Mouse (Mus musculus): Measurements from ENCODE around the gene Iqcm. TPM values are rescaled to one million over a fixed set of nuclear protein-coding genes. Genes with fewer than 3 reads are reported as not detected.
"Not testable (repeated sequence)": the region's sequence is repeated elsewhere in the genome, so short reads cannot be mapped to it uniquely, and the experiment has no call there.

Iqcm gene
- polyA plus RNA-seq (2015; fragmentation: Nextera tagmentation; extraction: Ambion mirVana): 0.07 and 0.08 TPM in 2 replicates

DNA sequence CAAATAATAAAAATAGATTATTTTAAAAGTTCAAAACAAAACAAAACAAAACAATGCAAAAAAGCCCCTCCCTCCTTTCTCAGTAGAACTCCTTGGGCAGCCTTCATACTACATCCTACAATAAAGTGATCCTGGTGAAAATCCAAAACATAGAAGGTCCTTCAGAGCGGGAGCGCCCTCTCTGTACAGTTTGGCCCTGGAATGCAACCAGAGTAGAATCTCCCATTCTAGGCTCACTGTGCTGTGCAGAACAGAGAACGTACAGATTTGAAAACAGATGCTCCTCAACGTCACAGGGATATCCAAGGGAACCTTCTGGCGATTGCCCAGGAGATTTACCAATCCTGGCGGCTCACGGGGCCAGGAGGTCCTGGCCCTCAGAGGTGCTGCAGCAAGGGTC lies at the start of gene Iqcm:
Gene Iqcm (plus strand): TSS at position 301 of the 400 bp plus-strand sequence.
- no peaks in the 10 kb centered on the region for H3K4me1 ChIP-seq (ENCODE audit: insufficient read depth, low read depth, low read length)
- H3K9ac ChIP-seq (replicated peaks; ENCODE audit: low read depth): no peak within 1 kb of the TSS
- H3K27ac ChIP-seq (ENCODE audit: low read length): no peak within 1 kb of the TSS
- no peaks in the 10 kb centered on the region for H3K27me3 ChIP-seq (replicated peaks; ENCODE audit: insufficient read depth, low read length)
- no peaks in the 10 kb centered on the region for H3K36me3 ChIP-seq (ENCODE audit: insufficient read depth, low read length)
- TF ChIP-seq CTCF (IDR thresholded peaks at IDR 0.05) (no peak), EP300 (IDR thresholded peaks at IDR 0.05) (no peak)
- no peak for DNase-seq (ENCODE audit: low spot score)
- no peak within 1 kb of the TSS for H3K4me2 ChIP-seq (replicated peaks; ENCODE audit: low read depth, low read length)
- ATAC-seq: no peak
- 76% methylated on average over 7 of the region's 7 CpGs for WGBS
- no peaks in the 10 kb centered on the region for H3K9me3 ChIP-seq (ENCODE audit: low read length)
- H3K4me3 ChIP-seq (ENCODE audit: low read depth, low read length): no peak within 1 kb of the TSS

DNA sequence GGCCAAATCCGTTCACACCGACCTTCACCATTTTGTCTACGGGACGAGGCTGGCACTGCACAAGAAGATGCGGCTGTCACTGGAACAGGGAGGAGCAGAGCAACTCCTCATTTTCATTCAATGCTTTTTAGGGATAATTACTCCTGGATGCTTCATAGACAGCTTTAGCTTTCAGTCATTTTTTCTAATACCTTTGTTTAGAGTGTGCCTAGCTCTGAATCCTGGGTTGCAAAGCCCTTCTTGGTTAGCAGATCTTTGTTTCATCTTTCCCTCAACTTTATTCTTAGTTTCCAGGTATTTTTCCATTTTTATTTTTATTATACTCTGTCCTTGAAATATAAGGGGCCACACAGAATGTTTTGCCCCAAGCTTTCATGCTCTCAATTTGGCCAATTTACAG lies 42.0 kb upstream of the Iqcm start, which contains the start of gene Gm10358:
Gene Gm10358 (minus strand): TSS at position 101 of the 400 bp plus-strand sequence.
- WGBS: 100% methylated on average over 5 of the region's 5 CpGs
- DNase-seq (ENCODE audit: low spot score) (no peak), ATAC-seq (no peak)
- TF ChIP-seq CTCF (IDR thresholded peaks at IDR 0.05) (no peak), EP300 (IDR thresholded peaks at IDR 0.05) (no peak)
- no peaks in the 10 kb centered on the region for H3K9me3 ChIP-seq (ENCODE audit: low read length)
- no peak within 1 kb of the TSS for H3K4me2 ChIP-seq (replicated peaks; ENCODE audit: low read depth, low read length)
- H3K9ac ChIP-seq (replicated peaks; ENCODE audit: low read depth): no peak within 1 kb of the TSS
- no peak within 1 kb of the TSS for H3K4me3 ChIP-seq (ENCODE audit: low read depth, low read length)
- H3K27ac ChIP-seq (ENCODE audit: low read length): no peak within 1 kb of the TSS
- H3K36me3 ChIP-seq (ENCODE audit: insufficient read depth, low read length): no peaks in the 10 kb centered on the region
- no peaks in the 10 kb centered on the region for H3K27me3 ChIP-seq (replicated peaks; ENCODE audit: insufficient read depth, low read length)
- no peaks in the 10 kb centered on the region for H3K4me1 ChIP-seq (ENCODE audit: insufficient read depth, low read depth, low read length)

DNA sequence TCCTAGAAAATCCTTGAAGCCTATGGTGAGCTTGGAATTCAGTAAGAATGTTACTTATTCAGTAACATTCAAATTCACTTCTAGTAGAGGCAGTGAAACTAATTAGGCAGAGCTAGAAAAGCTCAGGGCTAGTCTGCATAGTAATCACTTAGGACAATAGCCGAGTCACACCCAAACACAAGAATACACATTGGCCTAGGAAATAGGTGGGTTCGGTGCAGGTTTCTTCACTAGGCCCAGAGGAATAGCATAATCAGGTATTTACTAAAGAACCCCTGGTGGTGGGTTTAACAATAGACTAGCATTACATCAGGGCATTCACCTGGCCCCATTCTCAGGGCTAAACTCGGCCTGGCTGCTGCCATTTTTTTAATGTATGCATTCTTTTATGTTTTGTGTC lies 32.8 kb upstream of the Iqcm start:
- 73% methylated on average over 3 of the region's 3 CpGs for WGBS
- not testable (repeated sequence) for H3K4me2 ChIP-seq (replicated peaks; ENCODE audit: low read depth, low read length); H3K27me3 ChIP-seq (replicated peaks; ENCODE audit: insufficient read depth, low read length); H3K27ac ChIP-seq (ENCODE audit: low read length); H3K36me3 ChIP-seq (ENCODE audit: insufficient read depth, low read length); ATAC-seq; DNase-seq (ENCODE audit: low spot score); H3K9me3 ChIP-seq (ENCODE audit: low read length); H3K4me1 ChIP-seq (ENCODE audit: insufficient read depth, low read depth, low read length); H3K4me3 ChIP-seq (ENCODE audit: low read depth, low read length); H3K9ac ChIP-seq (replicated peaks; ENCODE audit: low read depth)

DNA sequence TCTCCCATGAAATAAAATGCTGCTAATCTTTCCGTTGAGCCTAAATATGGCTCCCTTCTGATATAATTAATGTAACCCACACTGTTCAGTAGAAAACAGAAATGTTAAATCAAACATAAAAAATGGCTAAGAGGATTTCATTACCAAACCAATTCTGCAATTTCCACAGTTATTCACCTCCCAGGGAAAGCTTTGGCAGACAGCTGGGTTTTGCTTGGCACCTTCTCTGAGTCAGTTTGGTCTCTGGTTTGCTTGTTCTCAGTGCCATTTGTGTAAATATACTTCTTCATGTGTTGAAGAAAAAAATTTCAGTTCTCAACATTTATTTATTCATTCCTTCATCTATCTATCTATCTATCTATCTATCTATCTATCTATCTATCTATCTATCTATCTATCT lies 28.3 kb downstream of the Iqcm start:
- ATAC-seq: no peak
- no peak overlapping the region for H3K4me3 ChIP-seq (ENCODE audit: low read depth, low read length)
- no peak for TF ChIP-seq CTCF (IDR thresholded peaks at IDR 0.05)
- TF ChIP-seq EP300 (IDR thresholded peaks at IDR 0.05): no peak
- H3K27me3 ChIP-seq (replicated peaks; ENCODE audit: insufficient read depth, low read length): no peaks in the 10 kb centered on the region
- no peaks in the 10 kb centered on the region for H3K4me1 ChIP-seq (ENCODE audit: insufficient read depth, low read depth, low read length)
- H3K36me3 ChIP-seq (ENCODE audit: insufficient read depth, low read length): no peaks in the 10 kb centered on the region
- WGBS: 69% methylated on average over 1 of the region's 1 CpGs
- no peak for DNase-seq (ENCODE audit: low spot score)
- no peak overlapping the region for H3K4me2 ChIP-seq (replicated peaks; ENCODE audit: low read depth, low read length)
- H3K9me3 ChIP-seq (ENCODE audit: low read length): no peaks in the 10 kb centered on the region
- H3K27ac ChIP-seq (ENCODE audit: low read length): no peak overlapping the region
- no peak overlapping the region for H3K9ac ChIP-seq (replicated peaks; ENCODE audit: low read depth)

DNA sequence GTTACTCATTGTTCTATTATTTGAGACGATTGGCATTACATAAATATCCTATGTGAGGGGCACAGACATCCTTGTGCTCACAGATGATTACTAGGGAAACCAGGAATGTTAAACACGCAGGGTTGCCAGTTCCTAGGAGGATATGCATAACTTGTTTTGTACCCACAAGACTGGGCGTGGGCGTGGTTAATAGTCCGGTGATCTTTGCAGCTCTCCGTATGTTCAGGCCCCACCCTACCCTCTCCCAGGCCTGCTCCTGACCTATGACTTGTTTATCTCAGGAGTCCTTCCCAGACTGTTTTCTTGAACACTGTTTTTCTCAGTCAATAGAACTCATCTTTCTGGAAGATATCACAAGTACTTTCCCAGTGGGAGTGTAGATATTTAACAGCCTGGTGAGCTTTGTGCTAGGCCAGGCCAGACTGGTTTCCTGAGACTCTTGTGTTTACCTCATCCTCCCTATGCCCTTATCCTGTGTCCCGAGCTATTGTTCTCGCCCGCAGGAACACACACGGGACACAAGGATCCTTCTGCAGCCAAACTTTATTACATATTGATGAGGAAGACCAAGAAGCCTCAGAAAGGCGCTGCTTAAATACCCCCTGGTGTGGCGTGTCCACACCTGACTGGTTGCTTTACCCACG lies 40.7 kb downstream of the Iqcm start:
- H3K4me1 ChIP-seq (ENCODE audit: insufficient read depth, low read depth, low read length): no peaks in the 10 kb centered on the region
- H3K9me3 ChIP-seq (ENCODE audit: low read length): no peaks in the 10 kb centered on the region
- no peak overlapping the region for H3K9ac ChIP-seq (replicated peaks; ENCODE audit: low read depth)
- WGBS: 56% methylated on average over 13 of the region's 13 CpGs
- no peaks in the 10 kb centered on the region for H3K27me3 ChIP-seq (replicated peaks; ENCODE audit: insufficient read depth, low read length)
- peak; percentile 32; the same call in 1 of the 2 replicates for TF ChIP-seq EP300 (IDR thresholded peaks at IDR 0.05)
- no peak for TF ChIP-seq CTCF (IDR thresholded peaks at IDR 0.05)
- DNase-seq (ENCODE audit: low spot score) (peak; percentile 32), ATAC-seq (peak; percentile 82)
- no peak overlapping the region for H3K4me3 ChIP-seq (ENCODE audit: low read depth, low read length)
- no peak overlapping the region for H3K27ac ChIP-seq (ENCODE audit: low read length)
- H3K4me2 ChIP-seq (replicated peaks; ENCODE audit: low read depth, low read length): no peak overlapping the region
- no peaks in the 10 kb centered on the region for H3K36me3 ChIP-seq (ENCODE audit: insufficient read depth, low read length)

DNA sequence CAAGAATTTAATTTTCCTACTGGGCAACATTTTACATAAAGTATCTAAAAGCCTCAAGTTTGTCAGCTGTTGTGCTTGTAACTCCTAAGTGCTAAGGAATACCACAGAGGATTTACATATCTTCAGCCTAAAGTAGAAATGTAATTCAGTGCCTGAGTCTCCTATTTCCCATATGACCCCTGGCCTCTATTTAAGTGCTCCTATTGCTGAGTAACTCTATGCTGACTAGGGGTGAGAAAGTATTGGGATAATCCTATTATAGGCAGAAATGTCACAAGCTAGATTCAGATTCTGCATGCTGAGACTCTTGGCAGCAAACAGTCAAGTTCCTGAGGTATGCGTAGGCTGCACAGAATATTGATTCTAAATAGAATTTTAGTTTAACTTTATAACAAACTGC lies 60.8 kb downstream of the Iqcm start:
- H3K9me3 ChIP-seq (ENCODE audit: low read length): no peaks in the 10 kb centered on the region
- H3K9ac ChIP-seq (replicated peaks; ENCODE audit: low read depth): no peak overlapping the region
- no peaks in the 10 kb centered on the region for H3K27me3 ChIP-seq (replicated peaks; ENCODE audit: insufficient read depth, low read length)
- H3K4me2 ChIP-seq (replicated peaks; ENCODE audit: low read depth, low read length): no peak overlapping the region
- no peak for ATAC-seq
- TF ChIP-seq EP300 (IDR thresholded peaks at IDR 0.05) (no peak), CTCF (IDR thresholded peaks at IDR 0.05) (no peak)
- no peaks in the 10 kb centered on the region for H3K4me1 ChIP-seq (ENCODE audit: insufficient read depth, low read depth, low read length)
- 88% methylated on average over 1 of the region's 1 CpGs for WGBS
- no peak for DNase-seq (ENCODE audit: low spot score)
- H3K36me3 ChIP-seq (ENCODE audit: insufficient read depth, low read length): no peaks in the 10 kb centered on the region
- no peak overlapping the region for H3K4me3 ChIP-seq (ENCODE audit: low read depth, low read length)
- no peak overlapping the region for H3K27ac ChIP-seq (ENCODE audit: low read length)

DNA sequence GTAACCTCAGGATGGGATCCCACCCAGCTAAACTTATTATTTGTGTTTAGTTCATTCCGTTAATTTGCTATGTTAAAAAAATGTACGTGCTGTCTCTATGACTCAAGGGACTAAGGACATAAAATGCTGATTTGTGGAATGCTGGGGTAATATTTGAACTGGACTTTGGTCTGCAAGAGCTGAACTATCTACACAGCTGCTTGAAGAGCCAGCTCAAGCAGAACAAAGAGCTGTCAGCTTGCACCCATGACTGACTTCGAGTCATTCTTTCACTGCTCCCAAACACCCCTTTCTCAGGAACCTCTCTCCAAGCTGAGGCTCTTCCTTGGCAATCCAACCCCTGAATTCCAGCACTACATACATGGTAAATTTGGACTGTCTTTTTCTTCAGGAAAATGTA lies 65.3 kb downstream of the Iqcm start:
- WGBS: 81% methylated on average over 3 of the region's 3 CpGs

More for the DNA sequence above, 65.3 kb downstream of the Iqcm start:
- no peak overlapping the region for H3K4me2 ChIP-seq (replicated peaks; ENCODE audit: low read depth, low read length)
- no peaks in the 10 kb centered on the region for H3K27me3 ChIP-seq (replicated peaks; ENCODE audit: insufficient read depth, low read length)
- TF ChIP-seq EP300 (IDR thresholded peaks at IDR 0.05) (no peak), CTCF (IDR thresholded peaks at IDR 0.05) (no peak)
- no peak overlapping the region for H3K4me3 ChIP-seq (ENCODE audit: low read depth, low read length)
- H3K9ac ChIP-seq (replicated peaks; ENCODE audit: low read depth): no peak overlapping the region
- ATAC-seq (no peak), DNase-seq (ENCODE audit: low spot score) (no peak)
- H3K9me3 ChIP-seq (ENCODE audit: low read length): no peaks in the 10 kb centered on the region
- H3K27ac ChIP-seq (ENCODE audit: low read length): no peak overlapping the region
- H3K4me1 ChIP-seq (ENCODE audit: insufficient read depth, low read depth, low read length): no peaks in the 10 kb centered on the region
- H3K36me3 ChIP-seq (ENCODE audit: insufficient read depth, low read length): no peaks in the 10 kb centered on the region

All from lung, postnatal 0 days (tissue).